Mouse (Mus musculus): ENCODE results near the gene Rps24.
"Not testable (repeated sequence)": the region's sequence is repeated elsewhere in the genome, so short reads cannot be mapped to it uniquely, and the experiment has no call there.

Rps24 gene

DNA sequence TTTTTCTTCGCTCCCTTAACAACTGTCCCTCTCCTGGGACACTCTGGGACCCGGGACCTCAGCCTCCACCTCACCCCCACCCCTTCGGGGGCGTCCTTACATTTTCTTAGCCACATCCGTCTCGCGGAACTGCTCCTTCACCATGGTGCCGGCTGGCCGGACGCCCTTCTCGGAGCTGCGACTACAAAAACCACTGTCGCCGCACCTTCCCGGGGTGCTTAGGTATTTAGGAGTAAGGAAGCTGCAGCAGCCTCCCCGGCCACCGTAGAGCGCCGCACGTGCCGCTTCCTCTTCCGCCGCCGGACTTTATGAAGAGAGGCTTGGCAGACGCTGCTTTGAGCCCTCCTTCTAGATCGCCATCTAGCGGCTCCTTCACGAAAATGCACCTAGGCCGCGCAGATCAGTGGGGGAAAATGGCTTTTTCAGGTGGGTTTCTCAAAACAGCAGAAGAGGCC is at the start of gene Rps24, which contains the start of gene Polr3a:
Rps24 (plus strand) TSS at position 353 of the 455 bp plus-strand sequence.
Polr3a (minus strand) TSS at position 286 of the 455 bp plus-strand sequence.
- DNase-seq = peak; percentile 92

DNA sequence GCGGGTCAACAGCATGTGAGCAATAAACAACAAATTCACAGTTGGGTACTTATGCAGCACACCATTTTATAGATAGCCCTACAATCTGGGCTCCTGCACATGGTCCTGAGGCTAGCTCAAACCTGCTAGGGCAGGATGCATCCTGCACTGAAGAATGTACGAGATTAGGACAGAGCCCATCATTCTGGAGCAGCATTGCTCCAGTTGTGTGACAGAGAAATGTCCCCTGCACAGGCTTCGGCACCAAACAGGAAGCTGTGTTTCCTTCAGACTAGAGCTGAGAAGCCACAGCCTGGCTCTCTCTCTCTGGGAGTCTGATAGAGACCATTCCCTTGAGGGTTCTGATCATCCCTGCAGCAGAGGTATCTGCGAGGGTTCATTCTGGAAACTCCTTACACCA is 43.4 kb upstream of the Rps24 start:
- DNase-seq = not testable (repeated sequence)

DNA sequence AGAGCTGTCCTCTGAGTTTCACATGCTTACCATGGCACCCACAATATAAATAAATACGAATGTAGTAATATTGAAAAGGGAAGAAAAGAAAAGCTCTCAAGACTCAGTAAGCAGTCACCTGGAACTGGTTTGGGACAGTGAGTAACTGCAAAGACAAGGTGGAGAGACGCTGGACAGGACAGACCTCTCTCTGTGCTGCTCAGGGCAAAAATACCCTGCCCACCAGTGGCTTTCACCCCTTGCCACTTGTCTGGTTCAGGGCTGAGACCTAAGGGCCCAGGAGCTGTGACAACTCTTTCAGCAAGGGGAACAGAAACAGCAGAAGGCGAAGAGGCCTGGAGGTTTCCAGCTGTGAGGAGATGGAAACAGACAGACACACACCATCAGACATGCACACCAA is 28.7 kb upstream of the Rps24 start:
- DNase-seq = no peak

DNA sequence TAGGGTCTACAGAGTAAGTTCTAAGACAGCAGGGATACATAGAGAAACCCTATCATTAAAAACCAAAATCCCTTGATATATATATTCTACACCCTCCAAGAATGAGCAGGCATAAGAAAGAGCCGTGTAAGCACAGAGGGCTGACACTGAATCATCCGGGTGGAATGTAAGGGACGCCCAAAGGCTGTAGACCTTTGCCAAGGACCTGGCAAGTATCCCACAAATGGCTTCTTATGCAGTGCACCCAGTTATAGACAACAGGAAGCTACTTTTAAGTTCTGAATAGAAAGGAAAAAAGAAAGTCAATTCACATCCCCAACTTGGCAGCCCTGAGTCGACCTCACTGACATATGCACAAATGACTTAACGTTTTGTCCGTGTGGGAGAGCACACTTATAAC is 18.1 kb upstream of the Rps24 start:
- DNase-seq = no peak

DNA sequence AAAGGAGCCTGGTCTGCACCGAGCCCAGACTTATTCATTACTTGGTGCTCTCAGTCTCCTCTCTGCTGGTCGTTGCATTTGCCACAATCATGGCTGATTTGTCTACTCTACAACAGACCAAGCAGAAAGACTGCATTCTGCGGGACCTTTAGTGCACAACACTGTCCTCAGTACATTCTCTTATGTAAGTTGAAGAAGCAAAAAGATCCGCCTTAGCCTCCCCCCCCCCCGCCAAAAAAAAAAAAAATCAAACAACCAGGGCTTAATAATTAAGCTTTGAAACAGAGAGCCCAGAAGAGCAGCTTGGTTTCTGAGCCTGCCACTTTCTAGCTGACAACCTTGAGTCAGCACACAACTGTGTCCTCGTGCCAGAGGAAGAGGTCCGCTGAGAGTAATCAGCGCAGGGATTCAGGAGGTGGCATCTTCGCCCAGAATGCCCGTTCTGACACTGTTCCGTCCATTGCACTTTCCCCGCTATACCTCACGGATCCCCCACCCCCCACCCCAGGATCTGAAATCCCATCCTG is 621 bp upstream of the Rps24 start:
- DNase-seq = no peak

DNA sequence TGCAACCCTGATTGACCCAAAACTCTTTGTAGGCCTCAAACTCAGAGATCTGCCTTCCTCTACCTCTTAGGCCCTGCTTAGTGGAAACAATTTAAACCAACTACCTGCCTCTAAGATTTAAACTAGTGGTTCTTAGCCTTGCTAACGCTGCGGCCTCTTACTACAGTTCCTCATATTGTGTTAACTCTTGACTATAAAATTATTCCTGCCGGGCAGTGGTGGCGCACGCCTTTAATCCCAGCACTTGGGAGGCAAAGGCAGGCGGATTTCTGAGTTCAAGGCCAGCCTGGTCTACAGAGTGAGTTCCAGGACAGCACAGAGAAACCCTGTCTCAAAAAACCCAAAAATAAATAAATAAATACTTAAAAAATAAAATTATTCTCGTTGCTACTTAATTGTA is 2.8 kb downstream of the Rps24 start:
- peak; percentile 57 for DNase-seq

DNA sequence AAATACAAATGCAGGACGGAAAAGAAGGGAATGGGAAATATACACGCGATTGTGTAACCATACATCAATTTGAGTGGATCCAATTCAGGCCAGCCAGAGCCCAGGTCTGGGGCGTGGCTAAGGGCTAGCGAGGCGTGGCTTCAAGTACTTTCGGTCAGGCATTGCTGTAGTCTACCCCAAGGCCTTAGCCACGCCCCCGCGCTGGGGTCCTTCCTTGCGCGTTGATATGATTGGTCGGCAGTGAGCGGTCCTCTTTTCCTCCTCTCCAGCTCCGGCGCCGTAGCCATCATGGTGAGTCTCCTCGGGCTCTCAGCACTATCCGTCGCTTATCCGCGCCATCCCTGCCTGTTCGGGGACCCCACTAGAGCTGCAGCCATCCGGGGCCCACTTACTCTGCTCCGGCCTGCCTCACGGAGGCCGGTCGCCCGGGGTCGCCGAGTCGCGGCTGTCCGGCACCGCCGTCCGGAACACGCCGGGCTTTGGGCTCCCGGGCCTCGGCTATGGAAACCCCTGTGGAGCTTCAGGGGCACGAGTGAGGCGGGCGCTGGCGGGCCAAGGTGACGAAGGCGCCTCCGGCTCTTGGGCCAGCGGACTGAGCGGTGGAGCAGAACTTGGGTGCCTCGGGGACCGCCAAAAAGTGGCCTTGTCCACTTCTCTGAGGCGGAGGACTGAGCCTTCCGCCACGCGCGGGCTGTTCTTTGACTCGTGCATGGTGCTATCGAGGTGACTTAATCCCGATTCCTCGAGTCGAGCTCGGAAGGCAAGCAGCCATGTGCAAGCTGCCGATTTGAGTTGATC is 3.7 kb downstream of the Rps24 start:
- peak; percentile 97 for DNase-seq

DNA sequence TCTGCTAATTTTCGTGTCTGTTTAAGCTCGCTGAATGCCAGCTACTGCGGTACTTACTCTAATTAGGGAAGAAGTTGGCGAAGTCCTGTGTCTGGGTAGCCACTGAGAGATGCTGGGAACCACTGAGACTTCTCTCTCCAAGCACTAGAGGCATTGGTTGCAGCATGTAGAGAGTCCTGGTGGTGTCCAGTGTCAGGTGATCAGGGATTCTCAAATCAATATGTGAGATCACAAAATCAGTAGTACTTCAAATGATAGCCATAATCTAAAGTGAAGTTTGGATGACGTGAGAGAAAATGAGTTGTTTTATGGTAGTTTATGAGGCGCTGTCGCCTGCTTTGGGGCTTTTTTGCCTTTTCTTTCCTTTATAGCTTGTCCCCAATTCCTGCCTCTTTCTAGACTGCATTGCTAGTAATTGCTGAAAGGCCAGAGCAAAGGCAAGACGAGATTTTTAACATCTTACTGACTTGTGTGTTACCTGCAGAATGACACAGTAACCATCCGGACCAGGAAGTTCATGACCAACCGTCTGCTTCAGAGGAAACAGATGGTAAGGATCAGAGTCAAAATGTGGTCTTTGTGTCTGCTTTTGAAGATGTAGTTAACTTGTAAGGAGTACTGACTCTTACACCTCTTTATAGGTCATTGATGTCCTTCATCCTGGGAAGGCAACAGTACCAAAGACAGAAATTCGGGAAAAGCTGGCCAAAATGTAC is 4.5 kb downstream of the Rps24 start:
- DNase-seq = no peak

DNA sequence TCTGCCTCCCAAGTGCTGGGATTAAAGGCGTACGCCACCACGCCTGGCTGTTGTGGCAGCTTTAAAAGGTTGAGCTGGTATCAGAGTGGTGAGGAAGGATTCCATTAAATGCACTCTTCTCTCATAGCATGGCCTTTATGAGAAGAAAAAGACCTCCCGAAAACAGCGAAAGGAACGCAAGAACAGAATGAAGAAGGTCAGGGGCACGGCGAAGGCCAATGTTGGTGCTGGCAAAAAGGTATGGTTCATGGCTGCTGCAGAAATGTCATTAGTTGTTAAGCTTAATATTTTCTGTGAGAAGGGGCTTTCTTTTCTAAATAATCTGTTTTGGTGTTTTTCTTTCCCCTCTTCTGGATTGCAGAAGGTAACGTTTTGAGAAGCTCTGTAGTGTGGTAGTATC is 6.3 kb downstream of the Rps24 start:
- no peak for DNase-seq

DNA sequence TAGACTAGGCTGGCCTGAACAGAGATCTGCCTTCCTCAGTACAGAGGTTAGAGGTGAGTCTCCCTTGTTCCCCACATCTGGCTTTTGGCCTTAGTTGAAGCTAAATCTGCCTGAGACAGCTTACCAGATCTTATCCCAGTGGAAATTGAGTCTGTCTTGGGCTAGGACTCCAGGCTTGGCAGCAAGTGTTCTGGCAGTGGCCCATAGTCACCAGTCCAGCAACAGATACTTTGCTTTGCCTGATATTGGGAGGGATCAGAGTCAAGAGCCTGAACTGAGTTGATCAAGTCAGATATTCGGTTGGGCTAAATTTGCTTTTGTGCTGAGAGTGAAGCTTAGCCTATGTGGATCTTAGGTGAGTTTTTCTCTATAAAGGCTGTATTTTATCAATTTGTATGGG is 9.6 kb downstream of the Rps24 start:
- DNase-seq = no peak

DNA sequence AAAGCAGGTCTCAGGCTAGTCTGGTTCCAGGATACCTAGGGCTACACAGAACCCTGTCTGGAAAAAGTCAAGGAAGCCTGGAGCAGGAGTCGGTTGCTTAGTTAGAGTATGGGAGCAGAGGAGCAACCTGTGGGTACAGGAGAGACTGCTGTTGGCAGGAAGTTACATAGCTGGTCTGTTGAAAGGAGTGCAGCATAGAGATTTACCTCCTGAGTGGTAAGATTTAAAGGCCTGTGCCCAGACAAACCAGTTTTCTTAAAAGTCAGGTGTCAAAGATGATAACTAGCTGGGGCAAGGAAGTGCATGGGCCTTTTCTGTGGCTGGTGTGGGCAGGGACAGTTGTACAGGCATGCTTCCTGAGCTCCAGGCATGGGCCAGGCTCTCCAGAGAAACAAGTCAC is 10.5 kb downstream of the Rps24 start:
- no peak for DNase-seq

DNA sequence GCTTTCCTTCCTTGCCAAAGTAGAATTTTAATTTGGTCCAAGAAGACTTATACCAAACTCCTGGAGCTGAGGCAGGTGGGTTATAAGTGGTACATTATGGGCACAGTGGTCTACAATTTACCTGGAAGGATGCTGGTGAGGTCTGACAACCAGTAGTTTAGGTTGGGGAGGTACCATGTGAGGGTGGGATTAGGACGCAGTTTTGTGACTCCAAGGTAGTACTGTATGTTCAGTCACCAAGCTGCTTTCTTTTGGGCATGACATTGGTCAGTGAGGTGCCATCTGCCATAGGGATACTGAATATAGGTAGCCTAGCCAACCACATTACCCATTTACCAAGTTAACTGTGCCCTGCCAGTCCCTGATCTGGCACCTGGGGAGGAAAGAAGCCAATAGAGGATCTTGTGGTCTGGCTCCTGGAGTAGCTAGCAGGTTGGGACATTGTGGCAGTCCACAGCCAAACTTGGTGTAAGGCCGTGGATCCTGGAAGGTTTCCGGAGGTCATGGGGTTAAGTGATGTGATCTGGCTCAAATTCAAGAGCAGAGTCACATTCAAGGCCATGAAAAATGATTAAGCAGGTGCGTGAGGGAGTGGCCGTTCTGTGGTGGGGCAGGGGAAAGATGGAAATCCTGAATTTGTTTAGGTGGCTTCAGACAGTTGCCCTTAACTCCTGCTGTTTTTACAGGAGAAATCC is 11.8 kb downstream of the Rps24 start:
- DNase-seq = no peak

DNA sequence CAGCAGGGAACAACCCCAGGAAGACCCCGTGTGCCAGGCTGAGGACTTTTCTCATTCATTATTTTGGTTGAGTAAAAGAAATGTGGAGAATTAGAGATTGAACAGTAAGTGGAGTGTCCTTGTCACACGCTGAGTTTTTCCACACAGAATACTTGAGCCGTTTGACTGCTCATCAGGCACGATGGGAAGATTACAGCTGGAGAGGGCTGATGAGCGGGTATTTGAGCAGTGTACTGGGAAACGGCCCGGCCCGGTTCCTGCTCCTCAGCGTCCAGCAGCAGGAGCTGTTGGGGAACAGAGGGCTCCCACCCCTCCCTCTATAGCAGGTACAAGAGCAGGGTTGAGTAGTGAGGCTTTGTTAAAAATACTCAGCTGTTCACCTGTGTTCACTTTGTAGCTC is 12.6 kb downstream of the Rps24 start:
- no peak for DNase-seq

DNA sequence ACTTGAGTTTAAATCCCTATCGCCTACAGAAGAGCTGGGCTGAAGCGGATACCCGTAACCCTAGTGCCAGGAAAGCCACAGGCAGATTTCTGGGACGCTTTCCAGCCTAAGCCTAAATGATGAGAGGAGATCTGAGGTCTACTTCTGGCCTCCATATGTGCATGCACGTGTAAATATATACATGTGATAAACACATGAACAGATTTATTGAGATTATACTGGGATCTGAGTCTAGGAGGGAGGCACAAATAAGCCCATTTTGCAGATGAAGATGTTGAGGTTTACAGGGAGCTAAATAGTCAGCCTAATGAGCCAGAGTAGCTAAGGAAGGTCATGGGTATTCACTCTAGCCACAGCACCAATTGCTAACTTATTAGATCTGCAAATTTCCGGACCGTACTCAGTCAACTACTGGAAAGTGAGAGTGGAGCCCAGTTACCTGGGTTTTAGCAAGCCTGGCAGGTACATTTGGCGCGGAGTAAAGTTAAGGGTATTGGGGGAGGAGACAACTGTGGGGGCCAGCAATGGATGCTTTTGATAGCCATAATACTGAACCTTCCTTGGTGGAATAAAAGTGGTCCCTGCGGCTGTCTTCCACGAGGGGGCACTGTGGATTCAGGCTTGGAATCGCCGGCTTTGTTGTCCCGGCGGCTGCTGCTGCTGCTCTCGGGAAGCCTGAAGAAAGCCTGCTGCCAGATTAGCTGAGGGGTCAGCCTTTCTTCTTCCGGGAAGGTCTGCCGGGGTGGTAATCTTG is 13.3 kb downstream of the Rps24 start:
- DNase-seq = peak; percentile 86

DNA sequence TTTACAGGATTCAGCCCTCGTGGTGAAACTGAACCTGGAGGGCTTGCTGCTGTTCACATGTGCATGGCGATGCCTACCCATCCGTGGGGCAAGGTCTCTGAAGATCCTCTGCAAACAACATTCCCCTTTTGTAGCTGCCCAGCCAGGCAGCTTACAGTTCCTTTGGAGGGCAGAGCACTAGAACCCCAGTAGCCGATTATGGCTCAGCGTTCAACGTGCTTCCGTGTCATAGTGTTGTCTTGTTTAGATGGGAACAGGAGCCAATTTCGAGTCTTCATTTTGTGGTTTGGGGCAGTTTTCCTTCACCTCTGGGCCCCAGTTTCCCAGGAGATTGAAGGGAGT is 13.9 kb downstream of the Rps24 start:
- no peak for DNase-seq

DNA sequence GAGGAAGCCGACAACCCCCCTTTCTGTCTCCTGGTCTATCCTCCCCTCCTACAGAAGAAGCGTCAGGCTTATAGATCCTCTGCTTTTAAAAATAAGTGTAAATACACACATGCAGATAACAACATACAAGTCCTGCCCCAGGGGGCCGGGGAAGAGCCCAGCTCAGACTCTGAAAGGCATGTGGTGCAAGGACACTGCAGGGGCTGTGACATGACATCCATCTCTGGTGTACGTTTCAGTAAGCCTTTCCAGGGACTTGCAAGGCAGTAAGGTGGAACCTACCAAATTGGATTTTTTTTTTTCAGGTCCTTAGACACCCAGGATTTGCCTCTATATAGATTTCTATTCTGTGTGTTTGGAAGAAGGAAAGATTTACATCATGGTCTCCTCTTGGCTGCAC is 14.3 kb downstream of the Rps24 start:
- no peak for DNase-seq

DNA sequence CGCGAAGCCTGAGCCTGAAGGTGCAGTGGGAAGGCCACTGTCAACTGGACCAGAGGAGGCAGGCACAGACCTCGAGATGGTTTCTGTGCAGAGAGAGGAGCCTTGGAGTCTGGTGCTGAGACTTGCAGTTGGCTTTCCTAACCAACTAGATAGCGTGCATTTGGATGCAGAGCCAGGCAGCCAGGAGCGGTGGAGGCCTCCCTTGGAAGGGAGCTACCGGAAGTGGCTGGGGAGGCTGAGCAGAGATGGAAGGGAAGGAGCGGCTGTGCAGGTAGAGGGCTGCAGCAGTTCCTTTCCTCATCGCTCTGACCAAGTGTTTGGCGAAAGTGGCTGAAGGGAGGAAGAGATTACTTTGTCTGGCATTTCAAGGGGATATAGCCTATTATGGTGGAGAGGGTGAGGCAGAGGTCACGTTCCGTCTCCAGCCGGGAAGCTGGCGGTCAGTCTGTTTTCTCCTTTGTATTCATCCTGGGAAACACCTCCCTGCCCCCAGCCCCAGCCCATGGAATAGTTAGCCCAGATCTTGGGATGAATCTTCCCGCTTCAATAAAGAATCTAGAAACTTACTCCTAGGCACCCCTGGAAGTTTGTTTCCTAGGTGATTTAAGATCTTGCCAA is 20.6 kb downstream of the Rps24 start:
- DNase-seq = no peak

DNA sequence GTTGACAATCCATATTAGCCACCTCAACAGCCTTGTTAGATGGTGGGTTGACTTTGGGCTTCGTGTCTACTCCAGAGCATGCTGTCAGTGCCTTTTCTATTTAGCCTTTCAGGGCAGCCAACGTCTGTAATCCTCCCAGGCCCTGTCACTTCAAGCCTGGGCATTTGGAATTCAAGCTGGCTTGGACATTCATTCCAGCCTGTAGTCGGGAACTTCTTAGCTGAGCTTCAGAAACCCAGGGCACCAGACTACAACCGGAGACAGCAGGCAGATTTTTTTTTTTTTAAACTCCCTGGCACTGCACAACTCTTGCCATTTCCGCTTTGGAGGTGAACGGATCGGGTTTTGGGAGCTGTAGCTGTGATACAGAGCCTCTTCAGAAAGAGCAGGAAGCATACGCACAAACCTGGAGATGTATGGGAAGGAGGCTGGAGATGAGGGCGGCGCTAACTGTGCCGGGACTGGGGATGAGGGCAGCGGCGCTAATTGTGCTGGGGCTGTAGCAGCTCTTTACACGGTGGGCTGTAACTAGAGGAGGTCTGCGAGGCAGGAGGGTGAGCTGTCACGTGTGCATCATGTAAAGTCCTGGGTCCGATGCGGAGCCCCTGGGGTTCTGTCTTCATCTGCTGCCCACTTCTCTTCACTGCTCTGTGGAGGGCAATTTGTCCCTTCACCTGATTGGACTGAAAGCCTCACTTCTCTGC is 21.3 kb downstream of the Rps24 start:
- no peak for DNase-seq

DNA sequence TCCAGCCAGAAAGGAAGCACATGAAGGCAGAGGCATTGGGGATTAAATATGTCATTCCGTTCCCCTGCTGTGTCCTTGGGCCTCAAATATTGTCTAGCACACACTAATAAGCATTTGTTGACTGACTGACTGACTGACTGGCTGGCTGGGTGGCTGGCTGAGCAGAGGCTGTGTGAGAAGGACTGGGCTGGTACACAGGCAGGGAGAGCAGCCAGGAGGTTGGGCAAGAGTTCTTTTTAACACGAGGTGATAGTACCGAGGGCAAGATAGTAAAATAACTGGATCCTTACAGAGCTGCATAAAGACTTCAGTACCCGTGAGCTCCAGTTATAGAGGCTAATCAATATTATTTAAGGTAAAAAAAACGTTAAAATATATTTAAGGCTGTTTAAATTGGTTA is 22.6 kb downstream of the Rps24 start:
- DNase-seq = no peak

DNA sequence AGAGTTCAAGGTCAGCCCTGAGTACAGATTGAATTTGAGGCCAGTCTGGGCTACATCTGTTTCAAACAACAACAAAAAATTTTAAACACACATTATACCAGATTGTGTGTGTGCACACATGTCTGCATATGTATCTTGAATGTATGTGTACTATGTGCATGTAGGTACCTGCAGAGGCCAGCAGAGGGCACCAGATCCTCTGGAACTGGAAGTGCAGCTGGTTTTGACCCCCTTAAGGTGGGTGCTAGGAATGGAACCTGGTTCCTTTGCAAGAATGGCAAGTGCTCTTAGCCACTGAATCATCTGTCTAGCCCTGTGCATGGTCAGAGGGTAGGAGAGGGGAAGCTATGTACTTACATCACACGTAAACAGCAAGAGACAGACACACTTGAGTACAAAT is 23.3 kb downstream of the Rps24 start:
- DNase-seq = no peak

DNA sequence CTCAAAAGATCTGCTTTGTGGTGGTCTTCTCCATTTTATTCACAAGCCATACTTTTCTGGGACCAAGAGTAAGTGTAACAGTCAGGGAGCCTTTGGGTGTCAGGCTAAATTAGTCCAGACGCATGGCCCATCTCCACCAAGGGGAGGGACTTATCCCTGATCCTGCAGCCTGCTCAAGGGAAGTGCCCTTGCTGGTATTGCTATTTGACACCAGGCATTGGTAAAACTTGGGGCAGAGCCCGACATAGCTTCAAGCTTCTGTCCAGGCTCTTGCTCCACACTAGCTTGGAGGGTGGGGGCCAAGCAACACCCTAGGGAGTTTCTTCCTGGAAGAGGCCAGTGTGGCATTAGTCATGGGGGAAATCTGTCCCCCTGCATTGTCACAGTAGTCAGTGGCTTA is 23.8 kb downstream of the Rps24 start:
- no peak for DNase-seq
